Mouse (Mus musculus) urinary bladder, postnatal 25 days (tissue): ENCODE measurements around the gene Kcnip3.

ENCODE experiments used
- DNase-seq: peaks from one replicate; pipeline ENCODE4 v3.0.0; 2022; ENCODE audit warnings: low spot score

The Kcnip3 gene

GRCm38 (mm10) chr2:127522006-127522441 is at the start of gene Kcnip3:
TSS of gene Kcnip3 (minus strand) at chr2:127522094.
- no peak for DNase-seq

- peak; percentile 70 for DNase-seq
These were observed 37.4 kb upstream of the Kcnip3 start for GRCm38 (mm10) chr2:127559070-127559966.

GRCm38 (mm10) chr2:127551078-127551477 is 29.2 kb upstream of the Kcnip3 start:
- DNase-seq: no peak

DNA sequence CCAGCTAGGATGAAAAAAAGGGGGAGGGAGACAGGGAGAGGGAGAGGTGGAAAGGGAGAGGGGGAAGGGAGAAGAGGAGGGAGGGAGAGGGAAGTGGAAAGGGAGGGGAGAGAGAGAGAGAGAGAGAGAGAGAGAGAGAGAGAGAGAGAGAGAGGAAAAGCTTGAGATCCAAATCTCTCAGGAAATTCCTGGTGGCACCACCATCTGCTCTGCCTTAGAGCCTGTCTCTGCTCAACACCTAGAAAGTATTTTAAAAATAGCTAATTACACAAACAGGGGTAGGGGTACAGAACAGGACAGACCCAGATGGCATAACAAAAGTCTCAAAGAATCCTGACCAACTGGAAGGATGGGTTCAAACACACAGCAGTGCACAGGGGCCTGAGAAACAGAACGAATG is 28.6 kb upstream of the Kcnip3 start:
- DNase-seq: no peak

- no peak for DNase-seq
These were observed 27.8 kb upstream of the Kcnip3 start for GRCm38 (mm10) chr2:127549711-127550110.

GRCm38 (mm10) chr2:127548342-127549074 is 26.6 kb upstream of the Kcnip3 start:
- DNase-seq: no peak

GRCm38 (mm10) chr2:127541697-127542096 is 19.8 kb upstream of the Kcnip3 start:
- no peak for DNase-seq

GRCm38 (mm10) chr2:127541185-127541584 is 19.3 kb upstream of the Kcnip3 start, which contains the start of gene Prom2:
TSS of gene Prom2 (minus strand) at chr2:127541467.
- peak; percentile 68 for DNase-seq

DNA sequence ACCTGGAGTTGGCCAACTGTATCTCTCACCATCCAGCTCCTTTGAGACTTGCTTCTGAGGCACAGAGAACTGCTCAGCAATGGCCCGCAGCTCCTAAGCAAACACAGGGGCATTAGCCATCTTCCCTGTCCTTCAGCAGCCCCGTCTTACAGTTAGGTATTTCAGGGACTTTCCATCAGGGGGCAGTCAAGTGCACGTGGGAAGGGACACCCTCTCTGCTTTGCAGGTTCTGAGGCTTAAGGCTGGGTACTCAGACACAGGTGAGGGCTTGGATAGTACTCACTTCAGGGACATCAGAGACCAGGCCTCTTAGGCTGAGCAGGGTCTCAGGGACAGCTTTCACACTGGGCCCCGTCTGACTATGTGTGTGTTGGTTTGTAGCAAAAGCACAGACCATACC is 17.6 kb upstream of the Kcnip3 start:
- no peak for DNase-seq

DNA sequence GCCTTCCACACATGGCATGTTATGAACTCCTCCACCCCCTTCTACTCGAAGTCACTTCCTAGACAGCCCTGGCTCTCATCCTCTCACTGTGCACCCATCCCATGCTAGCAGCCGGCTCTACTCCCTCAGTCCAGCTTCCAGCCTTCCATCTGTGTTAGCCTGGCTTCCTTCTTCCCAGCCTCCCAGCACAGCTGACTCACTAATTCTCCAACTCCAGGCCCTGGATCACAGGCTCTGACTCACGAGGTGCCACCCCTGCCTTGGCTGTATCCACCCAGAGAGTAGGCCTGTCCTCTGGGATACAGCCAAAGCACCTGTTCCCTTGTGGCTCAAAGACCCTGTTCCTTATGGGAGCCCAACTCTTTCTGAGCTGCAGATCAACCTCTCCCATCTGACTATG is 15.7 kb upstream of the Kcnip3 start:
- DNase-seq: no peak

GRCm38 (mm10) chr2:127535363-127535762 is 13.5 kb upstream of the Kcnip3 start:
- DNase-seq: no peak

GRCm38 (mm10) chr2:127532379-127532778 is 10.5 kb upstream of the Kcnip3 start:
- no peak for DNase-seq

GRCm38 (mm10) chr2:127531592-127531991 is 9.7 kb upstream of the Kcnip3 start:
- DNase-seq: no peak

DNA sequence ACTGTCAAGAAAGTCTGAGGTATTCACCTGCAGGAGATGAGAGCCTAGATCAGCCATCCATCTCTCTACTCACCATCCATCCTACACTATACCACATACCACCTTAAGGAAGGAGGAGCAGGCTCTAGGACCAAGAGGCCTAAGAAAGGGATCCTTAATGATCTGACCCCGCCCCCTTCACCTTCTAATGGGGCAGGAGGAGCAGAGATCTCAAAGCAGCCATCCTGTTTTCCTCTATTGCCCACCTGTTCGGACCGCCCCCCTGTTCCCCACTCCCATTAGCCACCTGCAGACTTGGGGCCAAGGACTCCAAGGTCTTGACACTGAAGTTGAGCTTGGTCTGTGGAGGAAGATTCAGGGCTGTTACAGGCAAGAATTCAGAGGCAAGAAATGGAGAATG is 8.5 kb upstream of the Kcnip3 start:
- no peak for DNase-seq

- DNase-seq: no peak
These were observed 3.3 kb upstream of the Kcnip3 start for GRCm38 (mm10) chr2:127525004-127525775.

DNA sequence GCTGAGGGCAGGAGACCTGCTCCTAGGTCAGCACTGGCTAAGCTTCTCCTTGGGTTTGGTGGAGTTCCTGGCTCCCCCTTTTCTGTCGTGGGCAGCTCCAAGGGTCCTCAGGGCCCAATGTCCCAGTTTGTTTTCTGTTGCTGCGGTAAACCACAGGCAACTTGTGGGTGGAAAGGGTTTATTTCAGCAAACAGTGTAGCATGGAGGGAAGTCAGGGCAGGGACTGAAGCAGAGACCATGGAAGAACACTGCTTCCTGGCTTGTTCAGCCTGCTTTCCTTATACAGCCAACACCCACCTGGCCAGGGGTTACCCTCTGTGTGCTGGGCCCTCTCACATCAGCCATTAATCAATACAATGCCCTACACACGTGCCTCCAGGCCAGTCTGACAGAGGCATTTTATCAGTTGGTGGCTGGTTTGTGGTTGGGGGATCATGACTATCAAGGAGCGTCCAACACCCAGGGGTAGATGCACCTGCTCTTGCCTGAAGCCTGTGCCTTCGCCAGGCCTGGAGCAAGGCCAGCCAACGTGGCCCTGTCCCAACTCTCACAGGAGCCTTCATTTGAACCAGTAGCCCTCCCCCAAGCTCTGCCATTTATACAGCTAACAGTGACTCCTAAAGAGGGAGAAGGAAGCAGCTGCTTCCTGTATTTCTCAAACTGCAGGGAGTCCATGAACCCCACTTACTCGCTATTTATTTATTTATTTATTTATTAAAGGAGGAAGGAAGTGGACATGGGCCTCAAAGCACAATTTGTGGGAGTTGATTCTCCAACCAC is 2.2 kb upstream of the Kcnip3 start:
- DNase-seq: no peak

DNA sequence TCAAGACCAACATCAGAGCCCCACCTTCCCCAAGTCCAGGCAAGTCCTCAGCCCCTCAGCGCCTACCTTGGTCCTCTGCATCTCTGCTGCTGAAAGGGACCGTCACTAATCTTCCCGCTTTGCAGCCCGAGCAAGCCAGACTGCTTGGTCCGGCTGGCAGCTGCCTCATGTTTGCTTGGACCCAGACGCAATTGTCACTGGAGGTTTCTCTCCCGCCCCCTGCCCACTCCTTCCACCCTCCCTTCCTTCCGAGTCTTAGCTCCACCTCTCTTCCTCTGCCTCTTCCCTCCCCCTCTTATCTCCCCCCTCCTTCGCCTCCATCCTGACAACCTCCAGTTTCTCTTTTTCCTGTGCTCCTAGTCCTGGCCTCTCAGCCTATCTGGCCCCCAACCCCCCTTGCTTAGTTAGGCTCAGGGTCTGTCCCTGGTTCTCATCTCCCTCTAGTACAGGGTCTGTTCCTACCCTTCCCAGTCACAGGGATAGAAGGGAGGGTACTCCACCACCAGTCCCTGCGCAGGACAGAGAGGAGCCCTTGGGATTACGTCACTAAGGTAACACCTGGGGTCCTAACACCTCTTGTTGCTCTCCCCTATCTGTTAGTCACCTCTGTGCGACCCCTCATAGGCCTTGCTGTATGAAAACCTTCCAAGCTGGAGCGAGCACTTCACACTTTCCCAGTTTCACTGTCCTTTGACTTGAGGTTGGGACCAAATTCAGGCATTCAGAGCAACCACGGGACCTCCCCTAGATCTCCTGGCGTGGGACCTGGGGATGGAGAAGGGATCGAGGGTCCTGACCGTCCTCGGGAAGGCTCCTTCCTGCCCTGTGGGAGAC is 505 bp downstream of the Kcnip3 start:
- DNase-seq: no peak

GRCm38 (mm10) chr2:127520123-127520522 is 1.8 kb downstream of the Kcnip3 start:
- DNase-seq: no peak

- DNase-seq: no peak
These were observed 2.6 kb downstream of the Kcnip3 start for GRCm38 (mm10) chr2:127519308-127519707.

- DNase-seq: no peak
These were observed 3.1 kb downstream of the Kcnip3 start for GRCm38 (mm10) chr2:127518831-127519230.

GRCm38 (mm10) chr2:127518273-127518672 is 3.6 kb downstream of the Kcnip3 start:
- no peak for DNase-seq
